Mouse (Mus musculus) cerebellum, adult 2 months (tissue): ENCODE data around the gene Trip4.

Experiments used
- CTCF ChIP-seq: fragments of 200-500 bp; IDR thresholded peaks from 2 replicates; pipeline ENCODE4 v1.5.1; 2011; ENCODE audit warnings: low read depth, mild to moderate bottlenecking, control low read depth, low read length, moderate library complexity, borderline replicate concordance; ENCODE audit not compliant: insufficient read depth
- POLR2A ChIP-seq: fragments of 200-500 bp; IDR thresholded peaks from 2 replicates; pipeline ENCODE4 v1.6.1; 2011; ENCODE audit warnings: low read length, control low read depth, borderline replicate concordance; ENCODE audit not compliant: insufficient read depth

DNA sequence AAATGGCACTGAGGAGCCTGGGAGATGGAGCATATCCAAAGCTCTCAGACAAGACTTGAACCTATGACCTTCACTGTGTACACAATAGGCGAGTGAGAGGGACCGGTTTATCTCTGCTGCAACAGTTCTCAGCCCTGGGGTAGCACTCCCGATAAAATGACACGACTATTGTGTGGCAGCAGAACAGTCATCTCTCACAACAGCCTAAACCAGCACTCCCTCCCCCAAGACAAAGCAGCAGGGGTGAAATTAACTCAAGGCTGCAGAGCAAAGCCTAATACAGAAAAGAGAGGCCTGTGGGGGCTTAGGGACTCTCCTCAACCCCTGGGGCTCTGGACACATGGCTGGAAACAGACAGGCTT, 82.4 kb downstream of the Trip4 start:
- no peak for TF ChIP-seq CTCF
- TF ChIP-seq POLR2A: no peak
